Mouse (Mus musculus) left cerebral cortex, adult 8-10 months (tissue): ENCODE measurements around the gene Cutc. TPM values are rescaled to one million over a fixed set of nuclear protein-coding genes. Genes with fewer than 3 reads are reported as not detected.

Source experiments
- DNase-seq, 2 experiments: peaks; one replicate each; pipeline ENCODE4 v3.0.0; 2022; ENCODE audit warnings: low spot score in 2 of 2
- total RNA-seq, 4 experiments: library from RNA; stranded (reverse); gene quantifications; 2 replicates each; pipeline ENCODE4 v1.2.4; 2022

Cutc gene
- total RNA-seq, 4 experiments from 2014 or later = 6.1 to 9.4 (median 8.1) TPM

GRCm38 (mm10) chr19:43753226-43753835 is 535 bp downstream of the Cutc start:
- peak; percentile 78 to 80 for DNase-seq

GRCm38 (mm10) chr19:43754237-43754636 is 1.4 kb downstream of the Cutc start:
- DNase-seq = no peak

DNA sequence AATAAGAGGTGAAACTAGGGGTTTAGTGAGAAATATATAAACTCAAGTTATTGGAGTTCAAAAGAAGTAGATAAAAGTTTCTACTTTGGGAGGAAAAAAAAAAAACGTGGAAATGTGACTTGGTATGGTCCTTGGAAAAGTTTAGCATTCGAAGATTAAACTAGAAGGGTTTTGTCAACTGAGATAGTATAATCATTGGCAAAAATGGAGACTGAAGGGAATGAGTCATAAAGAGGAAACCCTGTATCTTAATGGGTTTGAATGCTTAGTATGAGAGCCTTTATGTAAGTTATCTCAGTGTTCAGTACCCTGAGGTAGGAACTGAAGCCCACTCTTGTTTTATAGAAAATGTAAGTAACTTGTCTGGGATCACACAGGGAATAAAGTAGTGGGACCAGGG is 2.1 kb downstream of the Cutc start:
- no peak for DNase-seq

- peak in 1 of 2 experiments; percentile 49 for DNase-seq
These were observed 7.7 kb downstream of the Cutc start for GRCm38 (mm10) chr19:43760504-43760903.

- DNase-seq = no peak
These were observed 8.9 kb downstream of the Cutc start for GRCm38 (mm10) chr19:43761543-43762256.

- DNase-seq = no peak
These were observed 9.6 kb downstream of the Cutc start for GRCm38 (mm10) chr19:43762410-43762809.

- DNase-seq = no peak
These were observed 13.7 kb downstream of the Cutc start for GRCm38 (mm10) chr19:43766451-43766850.

DNA sequence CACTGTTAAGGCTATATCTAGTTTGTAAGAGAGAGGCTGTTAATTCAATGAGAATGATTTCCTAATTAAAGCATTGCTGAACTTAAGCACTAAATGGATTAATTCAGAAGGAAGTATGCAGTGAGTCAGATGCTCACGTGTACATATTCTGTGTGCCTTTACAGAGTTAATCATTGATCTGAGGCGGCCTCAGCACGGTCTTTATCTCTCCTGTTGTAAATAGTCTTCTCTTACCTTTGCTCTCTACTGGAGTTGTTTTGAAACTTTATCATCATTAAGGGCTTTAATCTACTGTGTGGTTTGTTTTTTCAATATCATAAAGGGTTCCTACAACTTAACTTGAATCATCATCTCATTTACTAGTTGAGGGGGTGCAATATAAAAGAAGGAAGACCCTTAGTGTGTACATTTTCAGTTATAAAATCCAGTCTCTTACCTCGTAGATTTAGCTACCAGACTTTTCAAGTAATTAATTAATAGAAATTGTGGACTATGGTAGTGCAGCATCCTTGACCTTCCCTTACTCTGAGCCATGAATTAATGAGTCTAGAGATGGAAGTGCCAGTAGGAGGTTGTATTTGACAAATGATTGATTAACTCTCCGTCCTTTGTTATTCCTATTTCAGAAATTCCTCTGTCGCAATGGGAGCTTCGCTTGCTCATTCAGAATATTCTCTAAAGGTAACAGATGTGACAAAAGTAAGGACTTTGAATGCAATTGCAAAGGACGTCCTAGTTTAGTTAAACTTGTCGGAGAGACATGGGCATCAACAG is 14.9 kb downstream of the Cutc start:
- no peak for DNase-seq

DNA sequence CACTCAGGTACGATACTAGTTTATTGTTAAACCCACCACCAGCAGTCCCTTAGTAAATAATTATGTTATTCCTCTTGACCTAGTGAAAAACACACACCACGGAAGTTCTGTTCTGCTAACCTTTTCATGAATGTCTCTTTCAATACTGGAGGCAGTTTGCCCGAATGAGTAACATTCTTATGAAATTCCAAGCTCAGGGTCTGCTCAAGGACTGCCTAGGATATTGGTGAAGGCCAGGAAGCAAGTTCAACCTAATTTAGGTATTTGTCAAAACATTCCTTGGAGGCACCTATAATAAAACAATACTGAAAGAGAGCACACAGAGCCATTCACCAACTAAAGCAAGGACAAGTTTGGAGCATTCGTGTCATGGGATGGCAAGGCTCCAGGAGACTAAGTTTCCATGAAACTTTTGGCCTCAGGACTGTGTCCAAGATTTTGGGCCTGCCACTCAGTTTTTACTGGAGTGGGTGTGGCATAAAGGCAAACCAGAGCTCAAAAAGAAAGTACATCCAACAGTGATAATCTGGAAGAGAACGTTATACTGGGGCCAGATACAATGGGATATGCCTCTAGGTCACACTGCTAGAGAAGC is 16.7 kb downstream of the Cutc start:
- no peak for DNase-seq

DNA sequence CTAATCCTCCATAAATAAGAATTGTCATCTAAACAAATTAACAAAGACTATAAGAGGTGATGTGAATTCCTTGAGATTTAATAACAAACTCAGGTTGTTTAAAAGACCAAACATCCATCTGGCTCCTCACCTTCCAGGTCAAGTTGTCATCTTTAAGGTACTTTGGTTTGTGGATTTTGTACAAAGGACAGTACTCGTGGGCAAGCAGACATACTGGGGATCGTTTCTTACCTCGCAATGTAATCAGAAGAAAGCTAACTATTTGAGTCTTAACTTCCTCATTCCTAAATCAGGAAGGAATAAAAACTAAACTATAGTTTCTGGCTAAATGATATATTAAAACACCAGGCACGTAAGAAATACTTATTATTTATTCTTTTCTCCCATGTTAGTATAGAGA is 17.8 kb downstream of the Cutc start:
- no peak for DNase-seq

DNA sequence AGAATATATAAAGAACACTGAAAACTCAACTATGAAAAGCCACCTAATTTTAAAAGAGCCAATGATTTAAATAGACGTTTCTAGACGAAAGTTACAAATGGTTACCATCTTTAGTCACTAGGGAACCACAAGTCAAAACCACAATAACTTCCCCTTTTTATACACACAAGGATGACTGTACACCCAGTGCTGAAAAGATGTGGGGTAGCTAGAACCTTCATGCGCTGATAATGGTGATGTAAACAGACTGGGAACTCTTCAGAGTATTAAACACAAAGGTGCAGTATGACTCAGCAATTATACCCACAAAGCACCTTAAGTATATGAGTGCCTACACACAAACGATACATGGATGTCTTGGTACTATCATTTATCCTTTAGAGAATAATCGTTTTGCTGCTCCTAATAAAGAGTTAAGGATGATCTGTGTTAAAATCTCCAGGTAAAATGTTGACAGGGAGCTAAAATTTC is 18.7 kb downstream of the Cutc start:
- DNase-seq = no peak

GRCm38 (mm10) chr19:43772311-43772710 is 19.5 kb downstream of the Cutc start:
- DNase-seq = no peak

DNA sequence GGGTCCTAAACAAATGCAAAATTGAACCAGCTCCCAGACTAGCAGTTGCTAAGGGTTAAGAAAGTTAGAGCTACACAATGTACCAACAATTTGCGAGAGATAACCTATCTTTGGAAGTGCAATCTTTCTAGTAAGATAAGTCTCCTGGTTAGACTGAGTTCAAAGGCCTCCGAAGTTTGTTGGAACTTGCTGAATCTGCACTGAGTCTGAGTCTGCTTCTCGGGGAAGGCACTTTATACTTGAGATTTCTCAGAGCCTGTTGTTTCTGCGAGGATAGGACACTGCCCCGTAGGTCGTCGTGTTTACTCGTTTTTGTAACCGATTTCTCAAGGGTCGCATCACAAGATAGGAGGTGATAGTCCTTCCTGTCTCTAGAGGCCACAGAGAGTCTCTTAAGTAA is 22.6 kb downstream of the Cutc start:
- no peak for DNase-seq

DNA sequence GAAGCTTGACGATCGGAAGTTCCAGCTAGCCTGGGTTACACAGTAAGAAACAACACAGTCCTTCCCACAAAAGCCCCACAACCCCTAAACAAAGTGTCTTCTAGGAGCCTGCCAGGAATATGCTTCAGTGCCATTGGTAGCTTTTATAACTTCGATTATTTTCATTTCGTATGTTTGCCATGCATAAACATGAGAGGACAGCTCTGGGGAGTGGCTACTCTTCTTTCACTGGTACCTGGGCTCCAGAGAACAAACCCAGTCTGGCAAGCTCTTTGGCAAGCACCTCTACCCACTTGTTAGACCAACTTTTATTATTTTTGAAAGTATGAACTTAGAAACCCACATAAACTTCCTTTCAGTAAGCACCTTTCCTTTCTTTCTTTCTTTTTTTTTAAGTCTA is 23.8 kb downstream of the Cutc start:
- no peak for DNase-seq

GRCm38 (mm10) chr19:43777308-43777707 is 24.5 kb downstream of the Cutc start:
- DNase-seq = no peak

- DNase-seq = no peak
These were observed 27.6 kb downstream of the Cutc start for GRCm38 (mm10) chr19:43780391-43780790.

DNA sequence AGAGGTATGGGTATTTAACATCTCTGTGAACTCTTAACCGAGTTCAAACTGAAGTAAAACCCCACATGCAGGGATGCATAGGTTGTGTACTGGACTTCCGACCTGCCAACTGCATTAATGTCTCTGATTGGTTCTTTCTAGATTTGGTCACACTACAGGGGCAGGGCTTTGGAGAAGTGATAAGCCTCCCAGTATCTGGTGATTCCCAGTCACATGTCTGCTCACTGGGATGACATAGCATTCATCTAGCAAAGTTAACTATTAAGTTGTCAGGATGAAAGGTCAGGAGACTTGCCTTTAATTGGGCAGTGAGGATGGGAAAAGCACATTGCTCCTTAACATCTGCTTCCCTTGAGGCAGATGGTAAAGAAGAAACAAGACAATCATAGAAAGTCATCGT is 29.2 kb downstream of the Cutc start, which contains the start of gene Abcc2:
Gene Abcc2, plus strand, starts transcription at position 213 of the 400 bp plus-strand sequence.
- no peak for DNase-seq

GRCm38 (mm10) chr19:43784761-43785160 is 32.0 kb downstream of the Cutc start:
- DNase-seq = no peak

DNA sequence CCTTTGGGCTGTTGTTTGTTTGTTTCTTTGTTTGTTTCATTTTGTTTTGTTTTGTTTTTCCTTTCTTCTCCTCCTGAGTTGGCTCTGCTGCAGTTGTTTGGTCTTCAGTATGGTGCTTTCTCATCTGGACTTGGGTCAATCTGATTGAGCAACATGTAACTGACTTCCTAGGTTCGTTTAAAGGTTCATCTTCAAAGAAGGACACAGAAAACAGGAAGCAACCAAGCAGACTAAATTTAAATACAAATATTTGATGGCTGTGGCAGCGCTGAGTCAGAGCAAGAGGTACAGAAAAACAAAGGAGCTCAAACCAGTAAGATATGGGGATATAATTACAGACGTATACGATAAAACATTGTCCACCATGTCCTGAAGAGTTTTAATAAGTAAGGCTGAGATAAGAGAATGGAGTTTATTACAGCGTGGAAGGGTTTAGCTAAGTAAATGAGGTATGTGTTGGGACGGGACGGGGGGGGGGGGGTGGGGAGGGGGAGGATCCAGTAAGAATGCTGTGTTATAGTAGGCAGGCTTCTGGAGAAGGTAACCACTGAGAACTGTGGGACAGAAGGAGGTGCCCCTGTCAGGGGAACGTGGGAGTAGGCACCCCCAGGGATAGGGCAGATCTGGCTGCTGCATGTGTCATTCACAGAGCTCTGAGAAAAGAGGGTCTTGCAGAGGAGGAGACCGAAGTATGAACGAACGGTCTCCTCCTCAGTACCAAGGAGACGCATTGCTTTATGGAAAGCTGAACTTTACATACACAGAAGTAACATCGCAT is 33.6 kb downstream of the Cutc start:
- no peak for DNase-seq

GRCm38 (mm10) chr19:43789817-43790216 is 37.0 kb downstream of the Cutc start:
- no peak for DNase-seq

DNA sequence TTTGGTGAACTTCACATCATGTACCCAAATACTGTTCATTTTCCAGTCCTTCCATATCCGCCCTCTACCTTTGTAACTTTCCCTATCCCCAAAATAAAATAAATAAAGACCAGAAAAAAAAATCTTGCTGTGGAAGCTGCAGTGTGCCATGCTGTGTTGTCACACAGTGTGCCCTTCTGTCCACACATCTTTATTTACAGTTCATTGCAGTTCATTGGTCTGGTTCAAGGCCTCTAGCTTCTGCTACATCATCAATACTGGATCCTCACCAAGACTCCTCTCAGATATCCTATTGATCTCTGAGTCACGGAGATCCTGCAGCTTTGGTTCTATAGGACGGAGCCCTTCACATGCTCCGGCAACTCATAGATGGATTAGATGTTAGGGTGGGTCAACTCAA is 39.7 kb downstream of the Cutc start:
- no peak for DNase-seq
